Mouse (Mus musculus): ENCODE measurements around the gene Ublcp1.

The Ublcp1 gene

DNA sequence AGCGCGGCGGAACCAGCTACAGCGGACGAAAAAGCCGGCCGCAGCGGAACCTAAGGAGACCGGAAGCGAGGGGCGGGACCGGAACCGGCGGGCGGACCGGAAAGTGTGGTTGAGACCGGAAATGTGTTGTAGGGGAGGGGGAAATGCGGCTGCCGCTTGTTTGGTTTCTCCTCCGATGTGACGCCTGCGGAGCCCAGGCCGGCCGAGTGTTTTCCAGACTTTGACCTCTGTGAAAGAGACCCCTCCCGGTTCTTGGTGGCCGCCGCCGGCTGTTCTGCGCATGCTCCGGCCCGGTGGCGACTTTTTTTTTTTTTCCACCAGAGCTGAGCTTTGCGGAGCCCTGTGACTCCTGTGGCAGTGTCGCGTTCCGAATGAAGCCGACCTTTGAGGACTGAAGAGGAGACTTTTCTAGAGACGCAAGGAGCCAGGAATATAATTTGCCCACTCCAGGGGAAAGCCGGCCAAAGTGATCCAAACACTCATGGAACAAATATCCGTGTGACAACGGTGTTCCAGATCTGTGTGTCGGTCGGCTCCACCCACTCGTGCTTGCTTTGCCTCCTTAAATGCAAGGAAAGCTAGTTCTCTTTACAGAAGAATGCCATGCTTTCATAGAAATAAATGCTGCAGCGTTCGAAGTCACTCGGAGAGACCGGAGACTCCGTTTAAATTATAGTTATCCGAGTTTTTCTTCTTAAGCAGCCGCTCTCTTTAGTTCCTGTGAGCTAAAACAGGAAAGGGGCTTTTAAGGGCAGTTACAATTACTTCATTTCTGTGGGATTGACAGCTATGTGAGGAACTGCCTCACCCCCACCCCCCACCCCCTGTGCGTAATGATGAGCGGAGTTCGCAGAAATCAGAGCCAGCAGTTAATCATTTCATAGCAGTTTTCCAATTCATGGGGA is at the start of gene Ublcp1:
Gene Ublcp1, minus strand, starts transcription at position 67 of the 905 bp plus-strand sequence.
- DNase-seq: peak; percentile 92

DNA sequence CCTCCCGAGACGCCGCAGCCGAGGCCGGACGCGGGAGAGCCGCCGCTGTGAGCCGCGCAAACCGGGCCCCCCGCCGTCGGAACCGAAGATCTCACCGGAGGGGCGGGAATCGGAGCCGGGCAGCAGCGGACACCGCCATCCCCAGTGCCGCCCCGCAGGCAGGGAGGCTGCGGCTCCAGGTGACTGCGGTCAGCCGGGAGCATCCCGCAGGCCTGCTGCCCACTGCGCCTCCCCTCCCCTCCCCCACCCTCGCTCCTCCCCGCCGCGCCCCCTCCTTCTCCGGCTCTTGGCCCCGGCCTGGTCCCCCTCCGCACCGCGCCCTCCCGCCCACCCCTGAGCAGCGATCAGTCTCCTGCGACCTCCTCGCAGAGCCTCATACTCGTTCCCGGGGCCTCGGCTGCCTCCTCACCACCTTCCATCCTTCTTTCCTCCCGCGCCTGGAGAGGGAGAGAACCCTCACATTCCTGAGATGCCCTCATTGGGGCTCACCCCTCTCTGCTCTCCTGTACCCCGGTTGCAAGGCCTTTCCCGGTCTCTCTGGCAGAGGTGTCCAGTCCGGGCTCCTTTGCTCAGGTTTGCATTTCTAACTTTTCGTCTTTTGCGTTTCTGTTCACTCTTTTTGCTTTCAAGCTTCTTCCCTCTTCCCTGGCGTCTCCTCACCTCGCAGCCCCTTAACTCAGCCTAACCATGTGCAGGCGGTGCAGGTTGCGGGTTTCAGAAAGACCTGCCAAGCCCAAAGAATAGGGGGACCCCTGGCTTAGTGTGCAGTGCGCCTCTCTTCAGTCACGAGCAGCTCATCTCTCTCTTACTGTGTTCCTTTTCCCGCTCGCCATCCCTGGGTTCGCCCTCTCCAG is 49.0 kb upstream of the Ublcp1 start:
- DNase-seq: peak; percentile 51

DNA sequence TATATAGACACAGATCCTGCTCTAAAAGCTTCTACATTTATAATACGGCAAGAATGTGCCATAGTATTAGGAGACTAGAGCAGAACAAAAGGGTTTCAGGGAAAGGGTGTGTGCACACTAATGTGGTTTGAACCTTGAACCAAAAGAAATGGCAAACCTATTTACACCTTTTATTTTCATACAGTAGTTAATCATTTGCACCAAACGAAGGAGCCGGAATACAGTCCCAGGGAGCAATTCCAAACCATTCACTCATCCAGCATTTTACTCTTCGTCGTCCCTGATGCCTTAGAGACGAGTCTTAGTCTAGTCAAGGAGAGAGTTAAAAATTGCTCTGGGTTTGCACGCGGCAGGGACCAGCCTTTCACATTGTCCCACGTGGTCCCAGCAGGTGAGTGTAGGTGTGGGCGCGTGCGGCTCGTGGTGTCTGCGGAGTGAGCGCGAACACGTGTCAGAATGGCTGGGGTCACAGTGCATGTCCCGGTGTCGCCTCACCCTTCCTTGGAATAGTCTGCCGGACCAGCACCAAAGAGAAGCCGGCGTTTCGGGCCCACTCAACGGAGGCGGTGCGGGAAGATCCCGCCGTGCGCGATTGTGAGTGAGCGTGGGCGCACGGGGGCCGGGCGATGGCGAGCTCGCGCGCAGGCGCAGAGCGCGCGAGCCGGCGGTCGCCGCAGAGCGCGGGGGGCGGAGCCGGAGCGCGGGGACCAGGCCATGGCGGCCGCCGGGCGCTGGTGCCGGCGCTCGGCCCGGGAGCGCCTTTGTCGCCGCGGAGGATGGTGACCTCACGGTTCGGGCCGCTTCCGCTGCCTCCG is 48.2 kb upstream of the Ublcp1 start, which contains the start of gene Rnf145:
Gene Rnf145, plus strand, starts transcription at position 684 of the 815 bp plus-strand sequence.
- peak; percentile 73 for DNase-seq

DNA sequence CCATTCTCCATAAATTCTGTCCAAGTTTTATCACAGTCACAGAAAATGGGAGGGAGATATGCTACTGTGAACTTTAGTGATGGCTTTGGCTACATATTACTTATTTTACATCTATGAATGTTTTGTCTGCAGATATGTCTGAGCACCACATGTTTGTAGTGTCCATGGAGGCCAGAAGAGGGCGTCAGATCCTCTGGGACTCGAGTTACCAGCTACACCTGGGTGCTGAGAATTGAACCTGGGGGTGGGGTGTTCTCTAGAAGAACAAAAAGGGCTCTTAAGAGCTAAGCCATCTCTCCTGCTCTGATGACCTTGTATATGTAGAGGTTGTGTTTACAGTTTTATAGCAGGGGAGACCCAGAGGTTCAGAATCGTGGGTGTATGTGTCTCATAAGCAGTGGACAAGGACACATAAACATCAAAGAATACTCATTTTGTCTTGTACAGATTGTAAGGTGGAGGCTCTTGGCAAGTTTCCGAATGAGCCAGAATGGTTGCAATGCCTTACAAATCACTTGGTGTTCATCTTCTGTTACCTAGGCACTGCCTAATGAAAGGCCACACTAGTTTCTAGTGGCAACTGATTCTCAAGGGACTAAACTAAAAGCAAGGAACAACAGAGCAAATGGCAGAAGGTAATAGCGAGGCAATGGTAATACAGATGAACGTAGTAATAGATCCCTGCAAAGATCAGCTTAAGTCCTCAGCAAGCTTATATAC is 47.4 kb upstream of the Ublcp1 start:
- no peak for DNase-seq

DNA sequence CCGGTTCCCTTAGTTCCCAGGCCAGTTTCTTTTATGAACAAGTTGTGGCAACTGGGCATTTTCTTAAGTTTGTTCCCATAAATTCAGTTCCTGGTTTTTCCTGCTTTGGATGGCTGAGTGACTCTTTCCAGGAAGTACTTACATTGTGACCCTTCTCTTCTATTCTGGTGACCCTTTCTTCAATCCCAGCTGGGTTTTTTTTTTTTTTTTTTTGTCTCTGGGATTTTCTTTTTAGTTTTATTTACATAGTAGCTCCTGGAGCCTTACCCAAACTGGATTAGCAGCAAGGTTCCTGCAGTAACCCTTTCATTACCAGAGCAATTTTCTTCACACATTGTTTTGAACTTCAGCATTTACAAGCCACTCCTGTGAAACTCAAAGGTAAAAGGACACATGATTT is 46.1 kb upstream of the Ublcp1 start:
- DNase-seq: no peak

DNA sequence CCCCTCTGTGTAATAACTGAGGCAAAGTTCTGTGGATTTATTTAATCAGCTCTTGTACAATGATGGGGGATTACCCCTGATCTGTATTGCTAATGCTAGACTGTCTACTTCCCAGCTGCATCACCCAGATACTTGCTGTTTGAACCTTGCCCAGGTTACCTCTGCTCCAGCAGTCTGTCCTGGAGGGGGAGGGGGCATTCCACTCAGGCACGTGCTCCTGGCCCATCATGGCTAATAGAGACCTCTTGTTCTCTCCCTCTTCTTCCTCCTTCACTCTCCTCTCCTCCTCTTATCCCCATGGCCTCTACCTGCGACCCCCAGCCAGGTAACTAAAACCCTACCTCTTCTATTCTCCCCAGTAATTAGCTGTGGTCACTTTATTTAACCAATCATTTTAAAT is 44.4 kb upstream of the Ublcp1 start:
- DNase-seq: no peak

DNA sequence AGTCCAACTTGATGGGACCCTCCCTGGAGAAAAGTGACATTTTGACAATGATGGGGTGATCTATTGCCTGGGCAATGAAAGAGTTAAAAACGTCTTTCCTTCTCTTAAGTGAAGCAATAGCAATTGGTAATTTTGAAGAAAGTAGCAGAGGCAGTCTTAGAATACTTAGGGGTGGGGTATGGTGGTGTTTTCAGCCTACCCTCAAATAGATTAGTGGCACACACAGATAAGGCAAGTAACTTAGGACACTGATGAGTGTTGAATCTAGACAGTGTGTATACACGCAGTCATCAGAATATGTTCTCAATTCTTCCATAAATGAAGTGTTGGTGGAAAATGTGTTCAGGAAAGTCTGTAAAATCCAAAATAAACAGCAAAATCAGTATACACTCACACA is 42.7 kb upstream of the Ublcp1 start:
- no peak for DNase-seq

DNA sequence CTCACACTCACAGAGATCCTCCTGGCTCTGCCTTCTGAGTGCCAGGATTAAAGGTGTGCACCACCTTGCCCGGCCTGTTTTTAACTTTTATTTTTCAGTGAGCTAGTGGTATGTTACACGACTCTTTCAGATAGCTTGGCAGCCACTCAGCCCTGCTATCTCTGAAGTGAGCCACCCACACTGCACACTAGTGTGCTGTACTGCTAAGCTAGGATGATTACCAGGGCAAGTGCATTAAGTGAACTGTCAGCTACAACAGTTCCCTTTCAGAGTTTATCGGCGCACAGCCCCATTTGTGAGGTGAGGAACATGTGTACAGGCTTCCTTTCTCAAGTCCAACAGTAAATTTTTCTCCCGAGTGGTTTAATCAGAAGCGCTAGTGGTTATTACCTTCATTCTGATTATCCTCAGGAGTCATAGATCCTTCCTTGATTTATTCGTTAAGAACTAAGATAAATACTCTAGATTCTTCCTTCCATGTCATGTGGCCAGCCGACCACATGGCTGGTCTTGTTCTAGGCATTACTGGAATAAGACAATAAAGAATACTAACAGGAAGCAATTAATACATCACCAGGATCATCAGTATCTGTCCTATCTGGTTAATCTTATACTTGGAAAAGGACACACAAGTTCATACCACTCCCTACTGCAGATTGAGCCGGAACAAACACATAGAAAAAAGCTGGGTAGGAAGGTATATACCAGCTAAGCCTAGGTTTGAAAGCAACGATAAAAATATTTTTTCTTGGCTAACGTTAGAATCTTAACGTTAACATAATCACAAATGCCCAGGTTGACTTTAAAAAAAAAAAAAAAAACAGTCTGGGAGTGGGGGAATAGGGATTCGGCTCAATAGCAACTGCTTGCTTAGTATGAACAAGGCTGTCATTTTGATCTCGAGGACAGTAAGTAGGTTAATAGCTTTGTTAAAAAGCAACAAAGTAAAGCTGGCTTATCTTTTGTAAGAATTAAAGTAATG is 42.0 kb upstream of the Ublcp1 start:
- no peak for DNase-seq

DNA sequence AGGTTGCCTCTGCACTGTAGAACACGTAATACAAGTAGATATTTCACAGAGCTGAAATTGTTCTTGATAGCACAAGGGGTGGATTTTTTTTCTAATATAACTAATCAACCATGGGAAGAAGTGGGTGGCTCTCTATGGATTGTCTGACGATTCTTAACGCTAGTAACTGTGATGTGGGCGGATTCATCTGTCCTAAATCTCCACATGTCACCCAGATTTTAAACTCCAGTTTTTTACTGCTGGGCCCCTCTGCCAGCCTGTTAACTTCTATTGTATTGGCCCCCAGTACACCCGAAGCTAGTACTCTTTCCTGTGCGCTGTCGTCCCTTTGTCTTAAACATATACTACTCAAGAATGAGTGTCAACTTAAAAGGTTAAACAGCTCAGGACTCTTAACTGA is 40.1 kb upstream of the Ublcp1 start:
- DNase-seq: no peak

DNA sequence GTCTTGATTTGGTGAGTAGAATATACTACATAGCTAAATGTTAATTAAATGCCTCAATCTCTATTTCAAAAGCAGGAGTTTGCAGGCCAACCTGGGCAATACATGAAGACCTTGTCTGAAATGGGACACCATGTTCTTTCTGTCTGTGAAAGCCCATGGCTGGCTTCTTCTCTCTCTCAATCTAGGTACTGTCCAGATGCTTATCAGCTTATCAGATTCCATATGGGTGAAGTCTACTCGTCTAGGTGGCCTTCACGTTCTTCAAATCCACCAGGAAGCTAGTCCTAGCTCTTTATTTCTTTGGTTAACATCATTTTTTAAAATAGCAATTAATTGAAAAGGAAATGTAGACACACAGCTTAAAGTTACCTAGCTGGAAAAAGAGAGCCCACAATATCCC is 39.6 kb upstream of the Ublcp1 start:
- no peak for DNase-seq

DNA sequence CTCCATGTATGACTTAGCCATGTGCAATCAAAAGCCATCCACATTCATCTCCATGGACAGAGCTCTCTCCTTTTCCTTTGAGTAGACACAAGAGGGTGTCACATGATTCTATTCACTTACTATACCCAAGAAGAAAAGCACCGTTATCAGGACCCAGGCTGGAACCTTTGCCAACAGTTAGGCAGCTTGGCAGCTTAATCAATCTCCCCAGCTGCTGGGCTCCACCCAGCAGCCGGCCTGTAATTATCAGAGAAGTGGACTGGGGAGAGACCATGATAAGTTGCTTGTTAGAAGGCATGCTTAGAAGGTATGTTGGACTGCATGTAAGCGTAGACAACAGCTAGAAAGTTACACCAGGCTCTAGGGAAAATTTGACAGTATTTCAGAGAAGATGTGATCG is 38.6 kb upstream of the Ublcp1 start:
- DNase-seq: no peak

DNA sequence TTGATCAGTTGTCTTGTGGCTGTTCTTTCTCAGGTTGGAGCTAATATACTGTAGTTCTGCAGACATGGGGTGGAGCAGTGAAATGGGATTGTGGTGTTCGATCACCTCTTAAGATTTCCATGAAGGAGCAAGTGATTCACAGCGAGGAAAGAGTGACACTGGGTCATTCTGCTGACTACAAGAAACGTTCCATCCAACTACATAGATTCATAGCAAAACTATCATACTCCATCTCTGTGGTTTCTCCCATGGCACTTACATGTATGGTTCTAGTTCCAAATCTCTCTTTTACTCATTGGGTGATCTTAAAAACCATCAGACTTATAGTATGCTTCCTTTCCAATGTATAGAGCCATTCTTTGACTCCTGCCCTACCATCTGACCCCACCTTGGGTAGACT is 34.5 kb upstream of the Ublcp1 start:
- no peak for DNase-seq

DNA sequence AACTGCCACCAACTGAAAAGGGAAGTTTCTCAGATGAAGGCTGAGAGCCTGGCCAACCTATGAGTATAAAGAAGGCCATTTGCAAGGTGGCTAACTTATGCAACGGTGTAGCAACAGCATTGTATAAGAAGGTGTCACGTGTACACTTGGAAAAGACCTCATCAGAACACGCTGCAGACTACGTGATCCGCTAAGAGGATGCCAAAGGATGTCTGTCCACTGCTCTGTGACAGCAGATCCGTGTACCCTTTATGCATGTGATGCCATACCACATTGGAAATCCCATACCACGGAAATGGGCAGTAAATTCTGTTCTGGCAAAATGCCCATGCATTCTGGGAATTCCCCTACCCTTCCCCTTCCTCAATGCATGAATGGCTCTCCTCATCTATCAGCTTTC is 33.8 kb upstream of the Ublcp1 start:
- no peak for DNase-seq

DNA sequence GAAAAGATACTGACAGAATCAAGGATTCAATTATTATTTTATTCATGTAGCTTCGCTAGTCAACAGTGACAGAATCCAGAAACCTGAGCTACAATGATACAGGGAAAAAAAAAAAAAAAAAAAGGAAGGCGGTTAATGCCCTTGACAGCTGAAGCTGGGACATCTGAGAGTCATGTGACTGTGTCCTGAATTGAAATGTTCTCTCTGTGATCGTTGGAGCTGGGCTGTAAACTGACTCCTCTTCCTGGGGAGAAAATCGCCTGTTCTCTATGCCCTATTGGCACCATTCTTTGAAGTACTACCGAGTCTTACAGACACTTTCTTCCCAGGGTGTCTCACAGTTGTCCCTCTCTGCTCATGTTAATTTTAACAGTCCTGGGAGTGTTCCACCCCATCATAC is 32.6 kb upstream of the Ublcp1 start:
- no peak for DNase-seq

DNA sequence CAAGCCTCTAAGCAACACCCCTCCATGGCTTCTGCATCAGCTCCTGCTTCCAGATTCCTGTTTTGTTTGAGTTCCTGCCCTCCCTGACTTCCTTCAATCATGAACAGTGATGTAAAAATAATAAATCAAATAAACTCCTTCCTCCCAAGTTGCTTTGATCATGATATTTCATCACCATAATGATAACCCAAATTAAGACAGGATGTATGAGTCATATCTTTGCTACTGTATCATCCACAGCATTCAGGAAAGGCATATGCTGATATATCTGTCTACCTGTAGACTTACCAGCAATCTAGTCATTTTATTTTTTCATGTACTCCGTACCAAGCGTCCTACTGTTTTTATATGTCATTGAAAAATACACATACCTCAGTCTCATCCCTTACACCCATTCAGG is 31.2 kb upstream of the Ublcp1 start:
- DNase-seq: no peak

DNA sequence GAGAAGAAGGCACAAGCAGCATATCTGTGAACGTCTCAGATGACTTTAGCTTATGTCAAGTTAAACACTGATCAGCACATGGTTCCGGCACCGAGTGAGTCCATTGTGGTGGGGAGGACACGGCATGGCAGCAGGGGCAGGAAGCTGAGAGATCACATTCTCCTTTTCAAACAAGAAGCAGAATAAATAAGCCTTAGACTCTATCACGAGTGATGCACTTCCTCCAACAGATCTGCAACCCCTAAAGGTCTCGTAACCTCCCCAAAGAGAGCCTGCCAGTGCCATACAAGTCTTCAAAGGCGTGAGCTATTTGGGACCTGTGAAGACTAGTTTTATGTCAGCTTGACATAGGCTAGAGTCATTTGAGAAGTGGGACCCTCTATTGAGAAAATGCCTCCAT is 30.7 kb upstream of the Ublcp1 start:
- DNase-seq: no peak

DNA sequence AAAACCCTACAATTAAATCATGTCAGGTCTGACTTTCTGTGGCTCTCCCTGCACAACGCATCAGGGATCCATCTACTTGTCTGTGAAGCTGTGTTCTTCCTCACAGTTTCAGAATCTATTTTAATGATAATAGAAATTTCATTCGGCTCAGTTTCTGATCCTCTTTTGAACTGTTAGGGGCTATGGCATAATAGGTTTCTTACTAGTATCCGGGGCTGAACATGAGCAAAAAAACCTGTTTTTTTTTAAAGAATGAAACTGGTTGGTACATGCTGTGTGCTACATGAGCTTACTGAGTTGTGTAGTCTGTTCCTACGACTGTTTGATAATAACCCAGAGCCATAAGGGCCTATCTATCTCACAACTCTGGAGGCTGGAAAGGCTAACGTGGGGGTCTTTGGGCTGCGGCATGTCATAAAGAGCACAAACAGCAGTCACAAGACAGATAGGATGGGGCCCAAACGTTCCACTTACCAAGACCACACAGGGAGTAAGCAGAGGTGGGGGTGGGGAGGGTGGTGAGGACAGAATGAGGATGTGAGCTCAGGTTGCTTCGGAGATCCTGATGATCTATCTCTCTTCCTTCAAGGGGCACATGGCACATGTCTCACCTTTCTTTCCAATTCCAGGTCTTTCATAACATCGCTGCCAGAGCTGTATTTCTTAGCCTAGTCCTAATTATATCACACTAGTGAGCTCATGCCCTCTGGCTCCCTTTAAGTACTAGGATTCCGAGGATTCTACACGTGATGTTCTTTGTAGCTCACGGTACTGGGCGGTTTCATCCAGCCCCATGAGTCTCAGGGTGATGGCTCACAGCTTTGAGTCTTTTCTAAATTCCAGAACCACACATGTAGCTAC is 28.3 kb upstream of the Ublcp1 start:
- DNase-seq: no peak

DNA sequence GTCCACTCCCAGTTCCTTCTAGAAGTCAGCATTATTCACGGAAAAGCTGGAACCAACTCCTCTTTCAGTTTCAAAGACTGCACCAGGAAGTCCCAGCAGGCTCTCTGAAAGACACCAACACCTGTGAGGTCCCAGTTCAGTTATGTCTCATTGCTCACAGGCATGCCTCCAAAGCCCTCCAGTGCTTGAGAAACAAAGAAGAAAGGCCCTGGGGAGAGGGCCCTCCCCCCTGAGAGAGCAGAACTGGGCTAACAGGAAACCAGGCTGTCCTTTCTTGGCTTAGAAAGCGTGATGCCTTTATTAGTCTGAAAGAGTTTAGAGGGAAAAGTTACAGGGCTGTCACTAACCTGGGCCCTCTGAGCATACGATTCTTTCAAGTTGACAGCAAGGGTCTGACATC is 25.9 kb upstream of the Ublcp1 start:
- DNase-seq: no peak

DNA sequence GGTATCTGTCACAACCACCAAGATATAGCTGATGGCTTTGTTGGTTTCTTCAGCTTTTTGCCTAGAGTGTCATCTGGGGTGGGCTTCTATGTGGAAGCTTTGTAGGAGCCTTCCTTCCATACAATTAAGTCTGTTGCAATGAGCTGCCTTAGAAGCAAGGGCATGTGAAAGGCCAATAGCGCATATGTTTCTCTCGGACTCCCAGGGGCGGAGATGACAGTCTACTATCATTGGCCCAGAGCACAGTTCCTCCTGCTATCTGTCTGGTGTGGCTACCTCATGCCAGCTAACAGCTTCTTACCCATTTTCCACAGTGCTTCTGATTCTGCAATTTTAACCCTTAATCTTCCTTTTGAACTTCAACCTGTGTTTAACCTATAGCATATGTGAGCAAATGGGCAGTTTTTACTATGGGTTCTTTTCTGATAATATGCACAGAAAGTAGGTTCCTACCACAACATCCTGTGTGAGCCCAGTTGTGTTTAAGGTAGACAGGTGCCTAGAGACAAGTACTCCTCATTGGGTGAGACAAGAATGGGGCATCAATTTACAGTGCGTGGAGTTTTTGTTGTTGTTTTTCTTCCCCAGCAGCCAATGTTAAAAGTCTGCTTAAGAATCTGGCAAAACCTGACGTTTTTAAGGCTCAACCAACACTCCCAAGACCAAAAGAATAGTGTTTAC is 24.5 kb upstream of the Ublcp1 start:
- no peak for DNase-seq

DNA sequence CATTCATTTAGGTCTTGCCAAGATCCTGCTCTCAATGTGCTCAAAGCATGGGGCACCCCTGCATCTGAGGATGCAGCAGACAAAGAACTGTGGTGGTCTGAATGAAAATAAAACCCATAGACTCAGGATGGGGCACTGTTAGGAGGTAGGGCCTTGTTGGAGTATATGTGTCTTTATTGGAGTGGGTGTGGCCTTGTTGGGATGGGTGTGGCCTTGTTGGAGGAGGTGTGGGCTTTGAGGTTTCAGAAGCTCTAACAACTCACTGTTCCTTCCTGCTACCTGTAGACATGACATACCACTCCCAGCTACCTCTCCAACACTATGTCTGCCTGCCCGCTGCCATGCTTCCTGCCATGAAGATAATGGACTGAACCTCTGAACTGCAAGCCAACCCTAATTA is 18.8 kb upstream of the Ublcp1 start:
- DNase-seq: no peak
